Mouse (Mus musculus) c-Kit-positive CD71-positive TER-119-positive erythroid progenitor cells, embryonic 14.5 days (primary cell): ENCODE measurements around the gene Zfp512b.

Experiments
- DNase-seq: peaks from one replicate; pipeline ENCODE4 v3.0.0-alpha.2; 2013; ENCODE audit warnings: low spot score

The Zfp512b gene

GRCm38 (mm10) chr2:181589011-181589731, 3.4 kb downstream of the Zfp512b start:
- DNase-seq: no peak

GRCm38 (mm10) chr2:181588229-181588780, 4.3 kb downstream of the Zfp512b start:
- DNase-seq: no peak

- DNase-seq: no peak
Measured at GRCm38 (mm10) chr2:181587796-181588195, 4.8 kb downstream of the Zfp512b start.

- DNase-seq: no peak
Measured at GRCm38 (mm10) chr2:181586124-181586523, 6.5 kb downstream of the Zfp512b start.

- no peak for DNase-seq
Measured at GRCm38 (mm10) chr2:181585506-181585905, 7.1 kb downstream of the Zfp512b start.

- no peak for DNase-seq
Measured at GRCm38 (mm10) chr2:181584411-181584942, 8.1 kb downstream of the Zfp512b start, which contains the start of gene Uckl1. Gene Uckl1 (minus strand): TSS chr2:181584892.

- DNase-seq: no peak
Measured at GRCm38 (mm10) chr2:181583460-181584257, 8.9 kb downstream of the Zfp512b start.

- DNase-seq: no peak
Measured at GRCm38 (mm10) chr2:181582939-181583338, 9.7 kb downstream of the Zfp512b start.

- DNase-seq: no peak
Measured at GRCm38 (mm10) chr2:181582358-181582757, 10.2 kb downstream of the Zfp512b start.

GRCm38 (mm10) chr2:181581402-181582120, 11.0 kb downstream of the Zfp512b start:
- peak; percentile 77 for DNase-seq

- DNase-seq: peak; percentile 89
Measured at GRCm38 (mm10) chr2:181581016-181581401, 11.6 kb downstream of the Zfp512b start.

- DNase-seq: no peak
Measured at GRCm38 (mm10) chr2:181580131-181580772, 12.4 kb downstream of the Zfp512b start.

- no peak for DNase-seq
Measured at GRCm38 (mm10) chr2:181579681-181580080, 12.9 kb downstream of the Zfp512b start.

GRCm38 (mm10) chr2:181578790-181579618, 13.6 kb downstream of the Zfp512b start:
- no peak for DNase-seq

- DNase-seq: no peak
Measured at GRCm38 (mm10) chr2:181577981-181578581, 14.5 kb downstream of the Zfp512b start.

GRCm38 (mm10) chr2:181577126-181577525, 15.5 kb downstream of the Zfp512b start:
- no peak for DNase-seq

GRCm38 (mm10) chr2:181576613-181577012, 16.0 kb downstream of the Zfp512b start:
- no peak for DNase-seq

GRCm38 (mm10) chr2:181574921-181575545, 17.6 kb downstream of the Zfp512b start:
- no peak for DNase-seq

- no peak for DNase-seq
Measured at GRCm38 (mm10) chr2:181573961-181574360, 18.6 kb downstream of the Zfp512b start.
